Mouse (Mus musculus): ENCODE results near the gene Gm10065.

Gene Gm10065

DNA sequence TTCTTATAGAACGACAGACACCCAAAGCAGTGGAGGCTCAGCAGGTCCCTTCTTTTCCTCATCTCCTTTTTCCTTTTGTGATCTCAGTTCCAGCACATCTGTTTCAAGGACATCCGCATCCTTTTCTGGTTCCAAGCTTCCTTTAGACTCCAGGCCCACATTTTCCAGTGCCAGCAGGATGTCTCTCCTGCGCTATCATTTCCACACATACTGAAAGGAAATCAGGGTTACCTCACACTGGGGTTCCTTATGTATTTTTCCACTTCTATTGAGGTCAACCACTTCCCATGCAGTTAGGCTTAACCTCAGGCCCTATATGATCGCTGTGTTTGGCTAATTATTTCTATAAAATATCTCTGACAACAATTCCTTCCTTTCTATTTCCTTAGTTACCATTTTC, 43.8 kb downstream of the Gm10065 start:
- no peak for DNase-seq (ENCODE audit: low read depth, low spot score)

All from CD4-positive helper T cell, adult 2 months (primary cell).